Mouse (Mus musculus) kidney, embryonic 14.5 days (tissue): ENCODE data around the gene Ddah1. TPM values are rescaled to one million over a fixed set of nuclear protein-coding genes. Genes with fewer than 3 reads are reported as not detected.

Experiments
- ATAC-seq: fragments of 200-750 bp; cut with Nextera tagmentation; 2 replicates; pipeline ENCODE4 v1.8.0; 2017; ENCODE audit warnings: moderate number of reproducible peaks, mild to moderate bottlenecking, moderate TSS enrichment, moderate library complexity; ENCODE audit not compliant: low FRiP score, low TSS enrichment
- H3K27ac ChIP-seq: fragments of 300-500 bp; sonication (generic); 2 replicates; pipeline ENCODE4 v1.5.1; 2014; ENCODE audit warnings: low read depth, mild to moderate bottlenecking, low read length, moderate library complexity, mixed read lengths
- H3K27me3 ChIP-seq: fragments of 300-500 bp; sonication (generic); 2 replicates; pipeline ENCODE4 v1.6.1; 2014; ENCODE audit warnings: mild to moderate bottlenecking, low read length; ENCODE audit not compliant: control insufficient read depth, insufficient read depth
- H3K36me3 ChIP-seq: fragments of 300-500 bp; sonication (generic); 2 replicates; pipeline ENCODE4 v1.6.1; 2014; ENCODE audit warnings: low read length, mixed read lengths; ENCODE audit not compliant: control insufficient read depth, insufficient read depth
- H3K4me1 ChIP-seq: fragments of 300-500 bp; sonication (generic); 2 replicates; pipeline ENCODE4 v1.6.1; 2014; ENCODE audit warnings: low read length, mixed read lengths; ENCODE audit not compliant: control insufficient read depth, insufficient read depth
- H3K4me2 ChIP-seq: fragments of 300-500 bp; sonication (generic); replicated peaks from 2 replicates; pipeline ENCODE4 v1.6.1; 2014; ENCODE audit warnings: low read depth, mild to moderate bottlenecking, low read length
- H3K4me3 ChIP-seq: fragments of 300-500 bp; sonication (generic); 2 replicates; pipeline ENCODE4 v1.5.1; 2014; ENCODE audit warnings: mild to moderate bottlenecking, low read length
- H3K9ac ChIP-seq: fragments of 300-500 bp; sonication (generic); 2 replicates; pipeline ENCODE4 v1.6.1; 2014; ENCODE audit warnings: low read depth, mild to moderate bottlenecking, low read length, moderate library complexity
- H3K9me3 ChIP-seq: fragments of 300-500 bp; sonication (generic); 2 replicates; pipeline ENCODE4 v1.6.1; 2016; ENCODE audit warnings: low read length; ENCODE audit not compliant: control insufficient read depth
- WGBS: fragments of 180-500 bp; shearing (Covaris S2); extraction: QIAGEN DNeasy Blood & Tissue Kit; methylation state at CpG from one replicate; pipeline ENCODE4 v1.1.7; 2014; 5-methylcytosine and 5-hydroxymethylcytosine counted together
- polyA plus RNA-seq: library from polyadenylated mRNA; unstranded; fragments of >200 nt; fragmentation: Nextera tagmentation; extraction: Ambion mirVana; gene quantifications from 2 replicates; pipeline ENCODE4 v1.2.1, GENCODE M21; 2014

Ddah1 gene
- 63.2 and 65.5 TPM in 2 replicates for polyA plus RNA-seq

DNA sequence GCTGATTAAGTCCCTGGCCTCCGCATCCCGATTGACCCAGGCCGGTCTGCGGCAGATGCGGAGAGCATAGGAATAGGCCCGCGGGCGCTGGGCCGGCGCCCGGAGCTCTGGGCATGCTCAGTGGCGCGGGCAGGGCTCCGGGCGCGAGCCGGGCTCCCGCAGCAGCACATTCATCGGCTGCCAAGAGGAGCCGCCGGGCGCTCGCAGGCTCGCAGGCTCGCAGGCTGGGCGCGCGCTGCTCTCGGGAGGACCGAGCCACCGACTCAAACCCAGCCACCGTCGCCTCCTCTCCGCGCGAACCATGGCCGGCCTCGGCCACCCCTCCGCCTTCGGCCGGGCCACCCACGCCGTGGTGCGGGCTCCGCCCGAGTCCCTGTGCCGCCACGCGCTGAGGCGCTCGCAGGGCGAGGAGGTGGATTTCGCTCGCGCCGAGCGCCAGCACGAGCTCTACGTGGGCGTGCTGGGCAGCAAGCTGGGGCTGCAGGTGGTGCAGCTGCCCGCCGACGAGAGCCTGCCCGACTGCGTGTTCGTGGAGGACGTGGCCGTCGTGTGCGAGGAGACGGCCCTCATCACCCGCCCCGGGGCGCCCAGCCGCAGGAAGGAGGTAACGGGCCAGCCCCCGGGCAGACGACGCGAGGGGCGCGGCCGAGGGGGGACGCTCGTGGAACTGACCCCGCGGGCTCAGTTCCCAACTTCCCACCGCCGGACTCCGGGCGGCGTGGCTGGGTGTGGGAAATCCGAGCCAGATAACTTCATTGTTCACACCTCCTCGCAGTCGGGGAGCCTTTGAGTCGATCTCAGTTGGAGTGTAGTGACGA lies at the start of gene Ddah1:
Ddah1 (plus strand) TSS at position 115 of the 818 bp plus-strand sequence.
- peak within 1 kb of the TSS; percentile 100 for H3K4me2 ChIP-seq
- H3K27me3 ChIP-seq, result peaks cover 3% of the 10 kb centered on the region; the same call in 1 of the 2 replicates
- no peaks in the 10 kb centered on the region for H3K36me3 ChIP-seq
- peak within 1 kb of the TSS; percentile 65 for H3K4me3 ChIP-seq
- under 1% methylated on average over 82 of the region's 97 CpGs for WGBS
- H3K27ac ChIP-seq, result 0 out of 2 replicates have a peak within 1 kb of the TSS, but pooled peaks have one; percentile 12
- ATAC-seq, result peak; percentile 84
- H3K9me3 ChIP-seq, result no peaks in the 10 kb centered on the region
- H3K4me1 ChIP-seq, result peaks cover 4% of the 10 kb centered on the region
- H3K9ac ChIP-seq, result peak within 1 kb of the TSS; percentile 77

DNA sequence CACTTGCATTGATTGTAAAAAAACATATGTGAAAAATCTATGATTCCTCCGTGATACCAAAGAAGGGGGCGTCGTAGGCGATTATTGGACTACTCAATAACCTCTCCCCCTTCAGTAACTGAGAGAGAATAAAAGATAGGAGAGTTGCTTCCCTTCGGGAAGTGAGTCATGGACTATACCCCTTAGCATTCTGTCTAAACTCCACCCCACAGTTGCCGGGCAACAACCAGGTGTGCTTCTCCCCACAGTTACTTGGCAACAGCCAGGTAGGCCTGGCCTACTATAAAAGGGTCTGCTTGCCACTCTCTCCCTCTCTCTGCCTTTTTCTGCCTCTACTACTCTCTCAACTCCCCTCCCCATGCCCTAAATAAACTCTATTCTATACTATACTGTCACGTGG lies 42.6 kb upstream of the Ddah1 start:
- no peaks in the 10 kb centered on the region for H3K9me3 ChIP-seq
- no peaks in the 10 kb centered on the region for H3K27me3 ChIP-seq
- no peaks in the 10 kb centered on the region for H3K36me3 ChIP-seq
- 86% methylated on average over 7 of the region's 7 CpGs for WGBS
- ATAC-seq, result no peak
- H3K4me1 ChIP-seq, result no peaks in the 10 kb centered on the region
- no peak overlapping the region for H3K4me3 ChIP-seq
- H3K27ac ChIP-seq, result no peak overlapping the region
- no peak overlapping the region for H3K9ac ChIP-seq
- no peak overlapping the region for H3K4me2 ChIP-seq

DNA sequence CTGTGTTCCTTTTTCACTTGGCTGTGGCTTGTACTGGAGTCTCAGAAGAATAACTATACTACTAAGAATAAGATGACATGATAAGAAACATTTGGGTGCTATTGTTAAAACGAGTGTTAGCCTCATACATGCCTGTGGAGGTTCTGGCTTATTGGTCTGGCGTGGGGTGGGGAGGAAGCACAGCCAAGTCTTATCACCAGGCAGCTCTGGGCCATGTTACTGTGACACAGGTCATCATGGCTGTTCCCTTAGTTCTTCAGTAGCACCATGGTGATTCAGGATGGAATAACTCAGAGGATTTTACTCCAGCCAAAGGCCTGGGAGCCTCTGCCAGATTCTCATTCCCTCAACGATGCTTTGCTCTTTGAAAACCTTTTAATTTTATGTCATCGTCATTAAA lies 38.8 kb upstream of the Ddah1 start:
- ATAC-seq, result no peak
- Histone ChIP-seq H3K27me3 (no peaks in the 10 kb centered on the region), H3K9me3 (no peaks in the 10 kb centered on the region), H3K36me3 (no peaks in the 10 kb centered on the region), H3K4me2 (no peak overlapping the region), H3K27ac (no peak overlapping the region), H3K4me3 (no peak overlapping the region), H3K9ac (no peak overlapping the region), H3K4me1 (no peaks in the 10 kb centered on the region)
- WGBS, result 72% methylated on average over 4 of the region's 4 CpGs

DNA sequence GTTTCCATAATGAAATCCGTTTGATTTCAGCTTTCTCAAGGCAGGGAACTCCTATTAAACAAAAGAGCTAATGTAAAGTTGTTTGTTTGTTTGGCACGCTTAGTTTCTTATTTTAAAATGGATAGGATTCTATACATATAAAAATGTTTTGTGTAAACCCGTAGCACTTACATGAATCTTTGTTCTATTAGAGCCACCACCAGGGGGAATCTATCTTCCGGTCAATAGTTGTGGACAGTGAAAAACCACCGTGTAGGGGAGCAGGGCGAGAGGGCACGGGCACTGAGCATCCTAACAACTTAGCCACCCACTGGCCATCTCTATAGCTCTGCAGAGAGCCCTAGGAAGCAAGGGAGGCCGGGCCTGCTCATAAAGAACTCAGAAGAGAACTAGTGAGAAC lies 33.4 kb upstream of the Ddah1 start:
- H3K36me3 ChIP-seq, result no peaks in the 10 kb centered on the region
- H3K27me3 ChIP-seq, result no peaks in the 10 kb centered on the region
- H3K4me3 ChIP-seq, result no peak overlapping the region
- no peak overlapping the region for H3K4me2 ChIP-seq
- 75% methylated on average over 8 of the region's 8 CpGs for WGBS
- peaks cover 7% of the 10 kb centered on the region; the same call in 1 of the 2 replicates for H3K4me1 ChIP-seq
- no peak for ATAC-seq
- no peaks in the 10 kb centered on the region for H3K9me3 ChIP-seq
- H3K27ac ChIP-seq, result no peak overlapping the region
- no peak overlapping the region for H3K9ac ChIP-seq

DNA sequence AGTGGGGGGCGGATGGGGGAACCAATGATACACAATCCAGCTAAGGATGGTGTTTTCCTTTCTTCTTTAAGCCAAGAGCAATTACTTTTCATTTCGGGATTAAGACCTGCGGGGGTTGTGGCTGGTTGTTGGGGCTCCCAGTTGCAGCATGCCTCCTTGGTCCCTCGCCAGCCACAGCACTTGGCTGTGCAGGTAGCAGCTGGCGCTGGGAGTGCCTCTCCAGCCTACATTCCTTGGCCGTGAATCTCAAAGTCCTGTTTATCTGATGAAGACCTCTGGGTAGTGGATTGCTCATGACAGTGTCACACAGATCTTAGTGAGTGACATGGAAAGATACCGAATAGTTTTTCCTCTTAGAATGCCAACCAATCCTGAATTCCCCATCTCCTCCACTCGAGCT lies 30.1 kb upstream of the Ddah1 start:
- Histone ChIP-seq H3K27me3 (no peaks in the 10 kb centered on the region), H3K27ac (no peak overlapping the region)
- 67% methylated on average over 8 of the region's 8 CpGs for WGBS

DNA sequence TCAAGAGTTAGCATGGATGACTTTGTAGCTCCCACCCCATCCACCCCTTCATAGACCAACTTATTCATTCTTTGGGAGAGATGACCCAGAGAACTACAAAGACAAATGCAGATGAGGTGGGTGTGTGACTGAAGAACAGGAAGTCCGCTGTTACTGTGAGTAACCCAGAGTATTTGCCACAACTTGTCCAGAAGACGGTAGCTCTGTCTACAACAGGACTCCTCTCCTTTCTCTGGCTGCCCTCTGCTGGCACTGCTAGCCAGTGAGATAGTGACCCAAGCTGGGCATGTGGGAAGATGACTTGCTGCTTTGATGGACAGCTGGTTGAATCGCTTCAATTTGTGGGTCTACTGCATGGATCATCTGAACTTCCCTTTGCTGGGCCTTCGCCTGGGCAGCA lies 28.9 kb upstream of the Ddah1 start:
- Histone ChIP-seq H3K36me3 (no peaks in the 10 kb centered on the region), H3K9ac (no peak overlapping the region), H3K4me2 (no peak overlapping the region), H3K9me3 (no peaks in the 10 kb centered on the region), H3K27me3 (no peaks in the 10 kb centered on the region), H3K4me3 (no peak overlapping the region), H3K4me1 (peaks cover 8% of the 10 kb centered on the region; the same call in 1 of the 2 replicates), H3K27ac (no peak overlapping the region)
- WGBS, result 55% methylated on average over 4 of the region's 4 CpGs
- peak; percentile 39; the same call in 1 of the 2 replicates for ATAC-seq

More for the DNA sequence above, 30.1 kb upstream of the Ddah1 start:
- no peak overlapping the region for H3K4me2 ChIP-seq
- no peaks in the 10 kb centered on the region for H3K9me3 ChIP-seq
- no peak for ATAC-seq
- no peak overlapping the region for H3K9ac ChIP-seq
- H3K4me3 ChIP-seq, result no peak overlapping the region
- H3K4me1 ChIP-seq, result peaks cover 8% of the 10 kb centered on the region; the same call in 1 of the 2 replicates
- no peaks in the 10 kb centered on the region for H3K36me3 ChIP-seq

DNA sequence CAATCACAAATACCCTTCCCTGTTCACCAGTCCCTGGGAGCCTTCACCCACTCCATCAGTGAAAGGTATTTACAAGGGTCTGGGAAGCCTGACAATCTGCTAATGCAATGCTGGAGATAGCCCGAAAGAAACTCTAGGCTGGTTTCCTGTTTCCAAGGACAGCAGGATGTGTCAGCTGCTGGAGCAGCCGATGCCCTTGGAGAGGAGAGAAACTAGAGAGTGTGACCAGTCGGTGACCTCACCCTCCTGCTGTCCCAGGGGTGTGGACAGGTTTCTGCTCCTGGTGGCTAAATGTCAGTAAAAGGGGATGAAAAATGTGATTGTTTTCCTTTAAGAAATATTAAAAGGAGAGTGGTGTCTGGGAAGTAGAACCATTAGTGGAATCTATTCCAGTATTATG lies 28.4 kb upstream of the Ddah1 start:
- Histone ChIP-seq H3K27me3 (no peaks in the 10 kb centered on the region), H3K4me1 (peaks cover 8% of the 10 kb centered on the region; the same call in 1 of the 2 replicates), H3K4me2 (no peak overlapping the region), H3K27ac (no peak overlapping the region), H3K4me3 (no peak overlapping the region), H3K9ac (no peak overlapping the region), H3K36me3 (no peaks in the 10 kb centered on the region), H3K9me3 (no peaks in the 10 kb centered on the region)
- no peak for ATAC-seq
- WGBS, result 4% methylated on average over 3 of the region's 3 CpGs

DNA sequence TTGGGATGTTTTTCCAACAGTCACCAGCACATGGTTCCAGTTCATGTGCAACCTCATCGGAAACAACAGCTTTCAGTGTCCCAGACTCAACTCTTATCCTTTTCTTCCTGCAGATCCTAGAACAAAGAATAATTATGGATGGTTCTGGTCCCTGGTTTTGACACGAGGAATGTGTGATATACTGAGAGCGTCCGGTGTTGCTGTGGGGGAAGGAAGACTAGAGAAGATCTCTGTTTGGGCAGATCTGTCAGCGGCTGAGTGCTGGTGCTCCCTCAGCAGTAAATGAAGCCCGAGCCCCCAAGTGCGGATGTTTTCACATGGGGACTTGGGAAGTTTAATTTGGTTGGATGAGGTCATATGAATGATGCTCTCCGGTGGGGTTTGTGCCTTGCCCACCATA lies 23.6 kb upstream of the Ddah1 start:
- H3K9ac ChIP-seq, result no peak overlapping the region
- no peak for ATAC-seq
- H3K4me3 ChIP-seq, result no peak overlapping the region
- 77% methylated on average over 8 of the region's 8 CpGs for WGBS
- H3K9me3 ChIP-seq, result no peaks in the 10 kb centered on the region
- H3K27me3 ChIP-seq, result no peaks in the 10 kb centered on the region
- H3K36me3 ChIP-seq, result no peaks in the 10 kb centered on the region
- no peak overlapping the region for H3K27ac ChIP-seq
- peaks cover 3% of the 10 kb centered on the region; the same call in 1 of the 2 replicates for H3K4me1 ChIP-seq
- no peak overlapping the region for H3K4me2 ChIP-seq

DNA sequence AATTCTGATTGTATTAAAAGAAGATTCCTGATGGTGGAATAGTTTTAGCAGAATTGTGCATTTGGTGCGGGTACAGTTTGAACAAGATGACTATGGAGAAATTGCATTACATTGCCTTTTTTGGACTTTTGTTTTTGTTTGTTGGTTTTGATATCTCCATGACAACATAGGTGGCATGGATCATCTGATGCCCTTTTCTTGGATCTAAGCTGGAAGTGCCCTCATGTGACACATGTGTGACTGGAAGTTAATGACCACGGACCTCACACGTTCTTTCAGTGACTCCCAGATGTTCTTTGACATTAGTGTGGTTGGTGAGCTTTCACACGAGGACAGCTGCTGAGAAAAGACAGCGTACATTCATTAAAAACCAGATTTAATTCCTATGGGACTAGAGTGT lies 21.9 kb upstream of the Ddah1 start:
- no peak for ATAC-seq
- 69% methylated on average over 5 of the region's 5 CpGs for WGBS
- H3K27ac ChIP-seq, result no peak overlapping the region

More for the DNA sequence above, 21.9 kb upstream of the Ddah1 start:
- Histone ChIP-seq H3K9ac (no peak overlapping the region), H3K9me3 (no peaks in the 10 kb centered on the region), H3K4me3 (no peak overlapping the region), H3K4me2 (no peak overlapping the region), H3K36me3 (no peaks in the 10 kb centered on the region), H3K27me3 (no peaks in the 10 kb centered on the region), H3K4me1 (no peaks in the 10 kb centered on the region)
